Mouse (Mus musculus) MEL (cell line): ENCODE measurements at regions not wholly inside any gene's neighbourhood (a gene's known extent, or its start where the extent isn't known, plus 50 kb on each side); places are given as distances from the start of the nearest gene placed in this dataset.

Source experiments
- CTCF ChIP-seq, 3 experiments: IDR thresholded peaks in 2 of 3; conservative IDR thresholded peaks in 1 of 3; 2 replicates each; pipeline ENCODE4 v1.5.1; 2011 to 2012; ENCODE audit warnings: low read length in 3 of 3, low read depth in 2 of 3, mild to moderate bottlenecking in 2 of 3, improper control_type of control experiment in 1 of 3, inconsistent platforms in 1 of 3, mixed read lengths in 1 of 3, moderate library complexity in 1 of 3; ENCODE audit not compliant: control insufficient read depth in 1 of 3, insufficient read depth in 1 of 3, poor library complexity in 1 of 3, severe bottlenecking in 1 of 3
- POLR2A ChIP-seq, 2 experiments: IDR thresholded peaks; 2 replicates each; pipeline ENCODE4 v1.6.1; 2011 to 2012; ENCODE audit warnings: low read length in 2 of 2, mild to moderate bottlenecking in 2 of 2, control low read depth in 1 of 2, improper control_type of control experiment in 1 of 2, low read depth in 1 of 2, moderate library complexity in 1 of 2; ENCODE audit not compliant: control insufficient read depth in 1 of 2, insufficient read depth in 1 of 2, poor library complexity in 1 of 2
- ZC3H11A ChIP-seq: IDR thresholded peaks from 2 replicates; pipeline ENCODE4 v1.6.1; 2012; ENCODE audit warnings: low read depth, mild to moderate bottlenecking, inconsistent platforms, low read length, improper control_type of control experiment

- no peak for TF ChIP-seq ZC3H11A
- no peak for TF ChIP-seq CTCF (IDR thresholded peaks at IDR 0.05 in 2 of 3, conservative IDR thresholded peaks at IDR 0.05 in 1 of 3; ENCODE audit: control insufficient read depth in 1 of 3, insufficient read depth in 1 of 3, low read depth in 2 of 3, low read length in 3 of 3, poor library complexity in 1 of 3, severe bottlenecking in 1 of 3)
- no peak for TF ChIP-seq POLR2A (IDR thresholded peaks at IDR 0.05; ENCODE audit: control insufficient read depth in 1 of 2, insufficient read depth in 1 of 2, low read depth in 1 of 2, low read length in 2 of 2, poor library complexity in 1 of 2)
Observed at GRCm38 (mm10) chr3:82781464-82781863, 94.8 kb downstream of the Rbm46 start.
